Mouse (Mus musculus): Measurements from ENCODE around the gene Sgce. TPM values are rescaled to one million over a fixed set of nuclear protein-coding genes. Genes with fewer than 3 reads are reported as not detected.

The Sgce gene
- total RNA-seq, 1 experiment = 19.1 TPM

- Histone ChIP-seq H3K4me3 (ENCODE audit: insufficient read depth in 1 of 2, low read depth in 1 of 2, low read length in 2 of 2, poor library complexity in 1 of 2, severe bottlenecking in 1 of 2) (no peak overlapping the region), H3K27ac (ENCODE audit: insufficient read depth, low read depth, low read length, poor library complexity, severe bottlenecking) (no peak overlapping the region), H3K9ac (ENCODE audit: insufficient read depth, low read depth, low read length, poor library complexity, severe bottlenecking) (no peak overlapping the region), H3K36me3 (ENCODE audit: control insufficient read depth, insufficient read depth, low read length, poor library complexity, severe bottlenecking) (no peaks in the 10 kb centered on the region), H3K4me1 (ENCODE audit: control insufficient read depth in 2 of 2, insufficient read depth in 2 of 2, low read length in 2 of 2, poor library complexity in 1 of 2) (no peaks in the 10 kb centered on the region), H3K9me3 (ENCODE audit: control insufficient read depth, insufficient read depth, low read depth, low read length) (no peaks in the 10 kb centered on the region)
- no peak for DNase-seq (ENCODE audit: low read depth, low spot score)
- in situ Hi-C loops (cut with MboI; ENCODE audit: low sequenced_read_pairs in 2 of 2, unreplicated experiment in 2 of 2) = no loop called here
- no peak for TF ChIP-seq CHD2 (IDR thresholded peaks at IDR 0.05; ENCODE audit: low read depth, low read length)
- TF ChIP-seq ZNF384 (IDR thresholded peaks at IDR 0.05; ENCODE audit: low read depth, low read length) = no peak
- no peak for TF ChIP-seq HCFC1 (IDR thresholded peaks at IDR 0.05; ENCODE audit: borderline replicate concordance, insufficient read depth, low read length)
- no peak for TF ChIP-seq MAFK (IDR thresholded peaks at IDR 0.05; ENCODE audit: insufficient read depth, low read depth, low read length)
- no peak for TF ChIP-seq ZC3H11A (IDR thresholded peaks at IDR 0.05; ENCODE audit: borderline replicate concordance, low read depth, low read length)
Measured at GRCm38 (mm10) chr6:4631464-4631863, 115.5 kb downstream of the Sgce start.

Other genes with a start within 250 kb of the Sgce start
- 18.7 and 52.3 TPM in 2 replicates for gene Col1a2, start 242.4 kb downstream of the Sgce start, total RNA-seq (2012; rRNA removed)
- 12.5 and 15.6 TPM in 2 replicates for gene Casd1, start 146.4 kb downstream of the Sgce start, total RNA-seq (2012; rRNA removed)
- 73.3 and 225 TPM in 2 replicates for gene Peg10, start 99 bp upstream of the Sgce start, total RNA-seq (2012; rRNA removed)
- gene Ppp1r9a, start 155.7 kb upstream of the Sgce start, total RNA-seq (2012; rRNA removed) = 22.2 and 38.1 TPM in 2 replicates